Mouse (Mus musculus): ENCODE results near the gene Auts2. TPM values are rescaled to one million over a fixed set of nuclear protein-coding genes. Genes with fewer than 3 reads are reported as not detected.

The Auts2 gene
- total RNA-seq, 2 experiments from 2014 or later = 19.4 to 30.5 TPM

- intact Hi-C loops (cut with DNase I; ENCODE audit: low total_unique reads) = no loop called here
- DNase-seq = no peak
These were observed 134.1 kb downstream of the Auts2 start for GRCm38 (mm10) chr5:132408892-132409575.

DNA sequence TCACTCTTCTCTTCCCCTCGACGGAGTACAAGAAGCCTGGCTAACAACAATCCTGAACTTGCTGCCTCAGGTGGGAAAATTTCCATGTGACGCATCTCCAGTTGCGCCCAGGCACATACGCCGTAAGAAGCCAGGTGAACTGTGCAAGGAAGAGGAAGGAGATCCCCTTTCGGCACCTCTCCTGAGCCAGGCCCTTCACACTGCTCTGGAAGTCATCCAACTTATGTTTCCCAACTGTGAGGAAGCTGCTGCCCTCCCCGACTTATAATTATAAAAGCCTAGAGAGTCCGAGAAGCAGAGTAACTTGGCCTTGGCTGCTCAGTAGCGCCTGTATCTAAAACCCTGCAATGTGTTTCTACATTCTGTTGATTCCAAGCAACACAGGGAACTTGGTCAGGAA, 142.6 kb downstream of the Auts2 start:
- intact Hi-C loops (cut with DNase I; ENCODE audit: low total_unique reads) = no loop called here
- DNase-seq = no peak

DNA sequence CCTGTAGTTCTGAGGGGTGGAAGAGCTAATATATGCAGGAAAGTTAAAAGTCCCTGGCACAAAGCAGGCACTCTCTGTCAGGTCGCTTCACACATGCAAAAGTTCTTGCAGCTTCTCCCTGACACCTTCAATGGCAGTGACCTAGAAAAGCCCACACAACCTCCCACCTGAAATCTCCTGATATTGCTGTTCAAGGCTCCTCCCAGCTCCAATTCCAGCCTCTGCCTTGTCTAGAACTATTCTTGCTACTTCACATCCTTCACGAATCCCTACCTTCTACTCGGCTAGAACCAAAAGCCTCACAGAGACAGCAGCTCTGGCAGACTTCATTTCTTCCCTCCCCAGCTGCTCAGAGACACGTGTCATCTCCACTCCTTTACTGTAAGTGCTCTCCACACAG, 143.7 kb downstream of the Auts2 start:
- no peak for DNase-seq
- intact Hi-C loops (cut with DNase I; ENCODE audit: low total_unique reads) = no loop called here

- intact Hi-C loops (cut with DNase I; ENCODE audit: low total_unique reads) = no loop called here
- no peak for DNase-seq
These were observed 147.2 kb downstream of the Auts2 start for GRCm38 (mm10) chr5:132395922-132396321.

- intact Hi-C loops (cut with DNase I; ENCODE audit: low total_unique reads) = no loop called here
- DNase-seq = no peak
These were observed 148.2 kb downstream of the Auts2 start for GRCm38 (mm10) chr5:132394800-132395575.

- DNase-seq = no peak
- intact Hi-C loops (cut with DNase I; ENCODE audit: low total_unique reads) = no loop called here
These were observed 151.0 kb downstream of the Auts2 start for GRCm38 (mm10) chr5:132391831-132392763.

GRCm38 (mm10) chr5:132388746-132389145, 154.4 kb downstream of the Auts2 start:
- no peak for DNase-seq
- intact Hi-C loops (cut with DNase I; ENCODE audit: low total_unique reads) = no loop called here

DNA sequence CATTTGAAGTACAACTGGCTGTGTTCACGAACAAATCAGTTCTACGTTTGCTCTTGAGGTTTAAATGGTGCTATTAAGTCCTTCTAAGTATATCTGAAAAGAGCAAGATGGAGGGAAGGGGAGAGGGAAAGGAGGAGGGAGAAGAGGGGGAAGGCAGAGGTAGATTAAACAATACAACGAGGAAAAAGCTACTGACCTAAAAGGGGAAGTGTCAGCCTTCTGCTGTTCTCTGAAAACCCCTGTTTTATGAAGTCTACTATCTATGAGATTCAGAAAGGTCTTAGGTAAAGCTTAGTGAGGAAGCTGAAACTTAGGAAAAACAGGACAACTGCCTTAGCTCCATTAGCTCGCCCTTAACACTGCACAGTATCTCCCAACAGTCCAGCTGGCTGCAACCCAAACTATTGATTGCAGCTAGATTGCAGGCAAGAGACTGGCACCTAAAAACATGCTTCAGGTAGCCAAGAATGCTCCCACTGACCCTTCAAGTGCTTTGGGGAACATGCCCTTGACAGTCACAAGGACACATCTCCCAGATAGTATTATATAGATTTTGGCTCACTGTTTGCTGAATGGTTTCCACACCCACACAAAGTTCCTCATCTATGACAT, 157.8 kb downstream of the Auts2 start:
- no peak for DNase-seq
- intact Hi-C loops (cut with DNase I; ENCODE audit: low total_unique reads) = no loop called here

GRCm38 (mm10) chr5:132380261-132380660, 162.9 kb downstream of the Auts2 start:
- intact Hi-C loops (cut with DNase I; ENCODE audit: low total_unique reads) = no loop called here
- DNase-seq = no peak

- intact Hi-C loops (cut with DNase I; ENCODE audit: low total_unique reads) = no loop called here
- no peak for DNase-seq
These were observed 164.2 kb downstream of the Auts2 start for GRCm38 (mm10) chr5:132378977-132379376.

GRCm38 (mm10) chr5:132375130-132375529, 168.0 kb downstream of the Auts2 start:
- no peak for DNase-seq
- intact Hi-C loops (cut with DNase I; ENCODE audit: low total_unique reads) = no loop called here

- peak; percentile 62 for DNase-seq
- intact Hi-C loops (cut with DNase I; ENCODE audit: low total_unique reads) = no loop called here
These were observed 169.6 kb downstream of the Auts2 start for GRCm38 (mm10) chr5:132373471-132374075.

DNA sequence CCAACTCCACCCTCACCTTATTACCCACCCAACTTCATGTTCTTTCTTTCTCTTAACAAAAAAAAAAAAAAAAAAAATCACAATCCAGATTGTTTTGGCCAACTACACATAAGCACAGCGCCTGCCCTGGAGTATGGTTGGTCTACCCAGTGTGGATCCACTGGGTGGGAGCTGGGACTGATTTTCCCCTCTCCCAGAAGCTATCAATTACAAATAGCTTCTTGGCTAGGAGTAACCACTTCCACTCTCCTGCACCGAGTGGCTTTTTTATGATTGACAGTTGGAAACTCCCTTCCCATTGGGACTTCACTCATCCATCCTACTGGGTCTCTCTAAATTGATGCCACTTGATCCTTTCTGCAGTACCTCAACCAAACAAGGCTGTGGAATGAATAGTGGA, 170.5 kb downstream of the Auts2 start:
- no peak for DNase-seq
- intact Hi-C loops (cut with DNase I; ENCODE audit: low total_unique reads) = no loop called here

- intact Hi-C loops (cut with DNase I; ENCODE audit: low total_unique reads) = no loop called here
- peak; percentile 33 for DNase-seq
These were observed 174.5 kb downstream of the Auts2 start for GRCm38 (mm10) chr5:132368678-132369088.

- intact Hi-C loops (cut with DNase I; ENCODE audit: low total_unique reads) = no loop called here
- DNase-seq = no peak
These were observed 181.9 kb downstream of the Auts2 start for GRCm38 (mm10) chr5:132361276-132361675.

DNA sequence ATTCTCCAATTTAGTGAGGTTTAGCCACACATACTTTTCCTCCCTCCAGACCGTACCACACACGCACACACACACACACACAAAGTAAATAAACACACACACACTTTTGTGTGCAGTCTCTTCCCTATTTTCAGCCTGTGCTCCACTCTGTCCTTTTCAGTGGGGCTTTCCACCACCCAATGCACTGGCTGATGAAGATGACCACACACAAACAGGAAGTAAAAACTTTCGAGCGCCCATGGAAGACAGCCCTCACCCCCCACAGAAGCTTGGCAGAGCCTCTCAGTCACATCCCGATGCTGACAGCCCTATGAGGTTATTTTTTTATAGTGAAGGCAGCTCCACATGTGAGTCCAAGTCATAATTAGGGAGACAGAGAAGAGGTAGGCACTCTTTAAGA, 185.4 kb downstream of the Auts2 start:
- intact Hi-C loops (cut with DNase I; ENCODE audit: low total_unique reads) = no loop called here
- DNase-seq = no peak

DNA sequence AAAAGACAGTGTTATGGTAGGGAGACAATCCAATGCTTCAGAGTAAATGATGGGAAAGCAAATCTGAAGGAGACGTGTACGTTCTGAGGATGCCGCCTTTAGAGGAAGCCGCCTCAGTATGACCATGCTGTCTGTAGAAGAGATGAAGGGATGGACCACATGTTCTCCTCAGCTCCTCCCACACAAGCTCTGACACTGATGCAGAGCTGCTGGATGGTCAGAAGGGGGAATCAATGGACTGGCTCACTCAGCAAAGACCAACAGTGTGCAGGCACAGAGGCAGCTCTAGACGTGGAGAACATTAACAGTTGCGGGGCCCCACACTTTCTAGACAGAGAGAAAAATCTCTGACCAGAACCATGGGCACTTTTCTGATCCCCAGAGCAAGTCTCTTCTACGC, 187.2 kb downstream of the Auts2 start:
- DNase-seq = no peak
- intact Hi-C loops (cut with DNase I; ENCODE audit: low total_unique reads) = no loop called here

DNA sequence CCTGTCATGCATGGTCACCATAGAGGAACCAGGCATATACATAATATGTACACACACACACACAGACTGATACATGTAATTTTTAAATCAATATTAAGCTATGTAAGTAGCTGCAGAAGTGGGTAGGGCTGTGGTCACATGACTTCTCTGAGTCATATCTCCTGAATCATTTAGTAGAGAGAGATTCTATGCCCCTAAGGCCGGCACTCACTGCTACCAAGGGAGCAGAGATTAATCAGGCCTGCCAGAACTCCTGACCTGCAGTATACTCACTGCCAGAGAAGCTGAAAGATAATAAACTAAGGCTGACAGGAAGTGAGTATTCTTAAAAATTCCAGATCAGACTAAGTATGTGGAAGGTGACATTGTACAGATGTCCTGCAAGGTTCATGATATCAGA, 190.7 kb downstream of the Auts2 start:
- intact Hi-C loops (cut with DNase I; ENCODE audit: low total_unique reads) = no loop called here

DNA sequence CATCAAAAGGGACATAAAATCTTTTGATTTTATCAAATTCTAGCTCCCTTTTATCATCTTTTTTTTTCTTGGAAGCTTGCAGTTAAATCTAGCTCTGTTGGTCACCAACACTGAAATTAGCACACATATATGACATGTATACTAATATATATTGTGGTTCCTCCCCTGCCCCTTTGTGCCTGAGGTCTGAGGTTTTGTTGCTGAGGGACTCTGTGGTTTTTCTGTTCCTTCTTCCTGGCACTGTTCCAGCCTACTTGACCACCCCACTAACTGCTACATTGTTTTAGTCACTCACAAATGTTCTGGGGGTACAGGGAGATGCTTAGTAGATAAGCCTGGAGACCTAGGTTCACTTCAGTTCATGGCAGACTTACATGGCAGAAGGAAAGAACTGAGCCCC, 192.0 kb downstream of the Auts2 start:
- intact Hi-C loops (cut with DNase I; ENCODE audit: low total_unique reads) = no loop called here
- DNase-seq = no peak

More for the DNA sequence above, 190.7 kb downstream of the Auts2 start:
- no peak for DNase-seq
